Mouse (Mus musculus) heart, postnatal 36 days (tissue): Measurements from ENCODE around the gene Pxn. TPM values are rescaled to one million over a fixed set of nuclear protein-coding genes. Genes with fewer than 3 reads are reported as not detected.

Experiments used
- DNase-seq, 2 experiments: peaks; one replicate each; pipeline ENCODE4 v3.0.0; 2021 to 2022
- intact Hi-C: fragments of 180-260 bp; cut with DNase I; formaldehyde crosslinking; loops from one replicate; pipeline ENCODE4 v1.15.1; 2025
- total RNA-seq, 2 experiments: library from RNA; stranded (reverse); gene quantifications; 2 replicates each; pipeline ENCODE4 v1.2.3; 2021

Pxn gene
- total RNA-seq, 2 experiments from 2014 or later = 36.2 to 37.9 TPM

GRCm38 (mm10) chr5:115523971-115524370, 17.5 kb downstream of the Pxn start:
- intact Hi-C loops = no loop called here
- DNase-seq = peak in 1 of 2 experiments; percentile 11

GRCm38 (mm10) chr5:115524471-115524870, 18.0 kb downstream of the Pxn start:
- intact Hi-C loops = no loop called here
- DNase-seq = peak in 1 of 2 experiments; percentile 3

GRCm38 (mm10) chr5:115525416-115525815, 18.9 kb downstream of the Pxn start:
- DNase-seq = peak in 1 of 2 experiments; percentile 3
- intact Hi-C loops = no loop called here

GRCm38 (mm10) chr5:115525943-115526342, 19.5 kb downstream of the Pxn start:
- DNase-seq = no peak
- intact Hi-C loops = no loop called here

GRCm38 (mm10) chr5:115526456-115527202, 20.2 kb downstream of the Pxn start:
- intact Hi-C loops = no loop called here

GRCm38 (mm10) chr5:115528128-115528527, 21.7 kb downstream of the Pxn start:
- DNase-seq = no peak
- intact Hi-C loops = no loop called here

More at GRCm38 (mm10) chr5:115526456-115527202, 20.2 kb downstream of the Pxn start:
- peak in 1 of 2 experiments; percentile 2 for DNase-seq

- DNase-seq = no peak
- intact Hi-C loops = no loop called here
These were observed 22.9 kb downstream of the Pxn start for GRCm38 (mm10) chr5:115529364-115529741.

- peak in 1 of 2 experiments; percentile 52 for DNase-seq
- intact Hi-C loops = no loop called here
These were observed 23.4 kb downstream of the Pxn start for GRCm38 (mm10) chr5:115529742-115530446.

- peak in 1 of 2 experiments; percentile 41 for DNase-seq
- intact Hi-C loops = no loop called here
These were observed 24.0 kb downstream of the Pxn start for GRCm38 (mm10) chr5:115530447-115530809.

GRCm38 (mm10) chr5:115531671-115532270, 25.3 kb downstream of the Pxn start:
- DNase-seq = peak; percentile 80 to 81
- intact Hi-C loops = no loop called here

- DNase-seq = peak; percentile 64
- intact Hi-C loops = no loop called here
These were observed 27.8 kb downstream of the Pxn start for GRCm38 (mm10) chr5:115534290-115534731.

- intact Hi-C loops = no loop called here
- peak; percentile 37 to 44 for DNase-seq
These were observed 28.4 kb downstream of the Pxn start for GRCm38 (mm10) chr5:115534856-115535255.

GRCm38 (mm10) chr5:115535635-115536034, 29.2 kb downstream of the Pxn start:
- intact Hi-C loops = no loop called here
- DNase-seq = peak; percentile 37 to 39

- intact Hi-C loops = loop anchor here (1.0 kb wide), 1 partner anchor 32 kb away; the partner anchor contains the start of gene Pxn
- peak in 1 of 2 experiments; percentile 34 for DNase-seq
These were observed 31.7 kb downstream of the Pxn start for GRCm38 (mm10) chr5:115538017-115538692.

- peak; percentile 92 to 97 for DNase-seq
- intact Hi-C loops = loop anchor here (1.0 kb wide), 1 partner anchor 32 kb away; the partner anchor contains the start of gene Pxn
These were observed 32.2 kb downstream of the Pxn start for GRCm38 (mm10) chr5:115538693-115539043.

- DNase-seq = no peak
- intact Hi-C loops = no loop called here
These were observed 36.3 kb downstream of the Pxn start for GRCm38 (mm10) chr5:115542635-115543384.

- peak; percentile 52 to 67 for DNase-seq
- intact Hi-C loops = no loop called here
These were observed 37.2 kb downstream of the Pxn start for GRCm38 (mm10) chr5:115543509-115544253.

GRCm38 (mm10) chr5:115544655-115545185, 38.2 kb downstream of the Pxn start:
- DNase-seq = no peak
- intact Hi-C loops = no loop called here

- intact Hi-C loops = no loop called here
- no peak for DNase-seq
These were observed 39.2 kb downstream of the Pxn start for GRCm38 (mm10) chr5:115545636-115546035.
